Comparison of ENCODE assay signal across 8 mouse cellular contexts in the genomic region with DNA sequence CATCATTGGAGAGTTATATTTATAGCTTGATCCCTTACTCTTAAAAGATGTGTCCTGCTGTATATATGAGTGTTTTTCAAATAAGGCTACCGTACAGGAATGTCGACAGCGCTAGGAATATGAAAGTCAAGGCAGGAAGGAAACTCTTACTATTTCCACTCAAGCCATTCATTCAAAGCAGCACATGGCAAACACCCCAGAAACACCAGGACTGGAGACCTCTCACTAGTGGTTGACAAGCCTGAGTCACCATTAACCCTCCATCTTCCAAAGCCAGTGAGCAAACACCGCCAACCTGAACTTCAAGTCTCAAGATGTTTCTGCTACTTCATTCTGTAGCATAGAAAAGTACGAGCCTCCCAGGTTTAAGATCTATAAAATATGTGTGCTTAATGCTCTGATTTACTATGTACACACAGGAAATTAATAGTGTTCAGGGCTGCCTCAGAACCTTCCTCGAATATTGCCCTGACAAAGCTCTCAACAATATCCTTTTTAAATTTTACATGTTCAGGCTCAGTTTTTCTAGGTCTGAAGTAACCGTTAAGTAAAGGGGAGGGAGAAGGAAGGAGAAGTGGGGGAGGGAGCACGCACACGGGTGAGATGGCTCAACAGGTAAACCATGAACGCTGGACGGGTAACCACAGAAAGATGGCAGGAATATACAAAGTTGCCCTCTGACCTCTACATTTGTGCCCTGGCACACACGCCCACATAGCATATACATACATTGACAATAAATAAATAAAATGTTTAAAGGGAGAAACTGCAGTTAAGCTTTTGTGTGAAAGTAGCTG. TPM values are rescaled to one million over a fixed set of nuclear protein-coding genes. Genes with fewer than 3 reads are reported as not detected.
DNase-seq lines count a peak whose midpoint lies in the region; ATAC-seq and TF ChIP-seq lines count a peak whose summit lies in the region.
"Had no signal": no experiment of that assay in that cellular context is flagged by ENCODE, and none has a peak within 500 bp of the region (broad histone marks: within the 10 kb centered on the region; RNA-seq: fewer than 3 reads in every experiment).

No protein-coding gene starts in this region.

- H3K9me3 ChIP-seq in kidney, postnatal 0 days (replicated peaks; ENCODE audit: low read length), result no peaks in the 10 kb centered on the region
- H3K9me3 ChIP-seq in heart, embryonic 14.5 days (ENCODE audit: control insufficient read depth, low read length), result no peaks in the 10 kb centered on the region
- no peaks in the 10 kb centered on the region for H3K9me3 ChIP-seq in limb, embryonic 13.5 days
- H3K9me3 ChIP-seq in neural tube, embryonic 12.5 days, result no peaks in the 10 kb centered on the region

- ATAC-seq in kidney, postnatal 0 days (replicated peaks; ENCODE audit: low FRiP score, low read depth), result no peak
- no peak for ATAC-seq in heart, embryonic 14.5 days (ENCODE audit: insufficient number of reproducible peaks, insufficient read depth, low FRiP score, low read depth)
- ATAC-seq in limb, embryonic 13.5 days (ENCODE audit: low FRiP score, low read depth), result 0 out of 2 replicates have a peak, but pooled peaks have one; percentile 38
- no peak for ATAC-seq in neural tube, embryonic 12.5 days (ENCODE audit: low FRiP score, low read depth)
- no peak for ATAC-seq in erythroid progenitor cell, adult 5-6 weeks (replicated peaks; ENCODE audit: low FRiP score, poor library complexity, severe bottlenecking)

- no peak overlapping the region for H3K9ac ChIP-seq in kidney, postnatal 0 days (ENCODE audit: low read depth, low read length)
- peak overlapping the region; percentile 95 for H3K9ac ChIP-seq in heart, embryonic 14.5 days (ENCODE audit: low read length)
- H3K9ac ChIP-seq in limb, embryonic 13.5 days, result no peak overlapping the region
- H3K9ac ChIP-seq in neural tube, embryonic 12.5 days, result no peak overlapping the region

- H3K4me1 ChIP-seq in kidney, postnatal 0 days (replicated peaks; ENCODE audit: insufficient read depth, low read length), result no peaks in the 10 kb centered on the region
- peaks cover 9 to 22% of the 10 kb centered on the region in 2 experiments for H3K4me1 ChIP-seq in heart, embryonic 14.5 days (ENCODE audit: control insufficient read depth in 2 of 2, insufficient read depth in 2 of 2, low read length in 2 of 2)
- peaks cover 15% of the 10 kb centered on the region for H3K4me1 ChIP-seq in limb, embryonic 13.5 days
- H3K4me1 ChIP-seq in neural tube, embryonic 12.5 days, result peaks cover 5% of the 10 kb centered on the region; the same call in 1 of the 2 replicates

- H3K36me3 ChIP-seq in kidney, postnatal 0 days (ENCODE audit: insufficient read depth, low read length), result no peaks in the 10 kb centered on the region
- H3K36me3 ChIP-seq in heart, embryonic 14.5 days (ENCODE audit: control insufficient read depth, insufficient read depth, low read length), result no peaks in the 10 kb centered on the region
- no peaks in the 10 kb centered on the region for H3K36me3 ChIP-seq in limb, embryonic 13.5 days
- no peaks in the 10 kb centered on the region for H3K36me3 ChIP-seq in neural tube, embryonic 12.5 days

- peak overlapping the region; percentile 61 for H3K4me2 ChIP-seq in kidney, postnatal 0 days (ENCODE audit: low read length)
- peak overlapping the region; percentile 67 for H3K4me2 ChIP-seq in heart, embryonic 14.5 days (ENCODE audit: low read length)
- H3K4me2 ChIP-seq in limb, embryonic 13.5 days (replicated peaks), result peak overlapping the region; percentile 71
- H3K4me2 ChIP-seq in neural tube, embryonic 12.5 days (replicated peaks), result peak overlapping the region; percentile 52; the same call in 1 of the 2 replicates

- H3K27me3 ChIP-seq in kidney, postnatal 0 days (ENCODE audit: insufficient read depth, low read length), result no peaks in the 10 kb centered on the region
- no peaks in the 10 kb centered on the region for H3K27me3 ChIP-seq in heart, embryonic 14.5 days (ENCODE audit: control insufficient read depth, insufficient read depth, low read length)
- no peaks in the 10 kb centered on the region for H3K27me3 ChIP-seq in limb, embryonic 13.5 days
- no peaks in the 10 kb centered on the region for H3K27me3 ChIP-seq in neural tube, embryonic 12.5 days (replicated peaks)

- DNase-seq in kidney, postnatal 0 days (ENCODE audit: low spot score), result no peak
- DNase-seq in kidney, postnatal 36 days, result no peak
- DNase-seq in cerebellum, adult 11-12 months, result no peak
- DNase-seq: thymus, adult 18-20 months had no signal

- H3K4me3 ChIP-seq in kidney, postnatal 0 days (replicated peaks; ENCODE audit: low read depth, low read length), result peak overlapping the region; percentile 33; the same call in 1 of the 2 replicates
- peak overlapping the region; percentile 13 to 58; a peak in 3 of 4 replicates for H3K4me3 ChIP-seq in heart, embryonic 14.5 days (ENCODE audit: control insufficient read depth in 1 of 2, insufficient read depth in 1 of 2, low read depth in 1 of 2, low read length in 2 of 2)
- H3K4me3 ChIP-seq in limb, embryonic 13.5 days, result peak overlapping the region; percentile 40
- no peak overlapping the region for H3K4me3 ChIP-seq in neural tube, embryonic 12.5 days

- H3K27ac ChIP-seq in kidney, postnatal 0 days, result peak overlapping the region; percentile 58
- peak overlapping the region; percentile 87 to 99 for H3K27ac ChIP-seq in heart, embryonic 14.5 days (replicated peaks in 1 of 2; ENCODE audit: control insufficient read depth in 1 of 2, insufficient read depth in 1 of 2, low read depth in 2 of 2, low read length in 2 of 2)
- H3K27ac ChIP-seq in limb, embryonic 13.5 days, result no peak overlapping the region
- H3K27ac ChIP-seq in neural tube, embryonic 12.5 days, result no peak overlapping the region

- no peak for TF ChIP-seq CTCF in kidney, postnatal 0 days (IDR thresholded peaks at IDR 0.05; ENCODE audit: low read depth)

- WGBS in kidney, postnatal 0 days, result 60% methylated on average over 12 of the region's 12 CpGs
- 41% methylated on average over 12 of the region's 12 CpGs for WGBS in heart, embryonic 14.5 days
- 47% methylated on average over 12 of the region's 12 CpGs for WGBS in limb, embryonic 13.5 days
- WGBS in neural tube, embryonic 12.5 days, result 85% methylated on average over 12 of the region's 12 CpGs

RNA-seq across cellular contexts. Expression of gene Filip1, which starts 34.2 kb away (rescaled TPM):
- 5.3 and 5.9 TPM in 2 replicates for polyA plus RNA-seq in kidney, postnatal 0 days (2015; fragmentation: Nextera tagmentation; extraction: Ambion mirVana)
- polyA plus RNA-seq in heart, embryonic 14.5 days (2014; fragmentation: Nextera tagmentation; extraction: Ambion mirVana), result 33.9 and 39.3 TPM in 2 replicates
- 4.1 and 4.4 TPM in 2 replicates for polyA plus RNA-seq in limb, embryonic 13.5 days (2015; fragmentation: Nextera tagmentation; extraction: Ambion mirVana)
- polyA plus RNA-seq in neural tube, embryonic 12.5 days (2016; fragmentation: Nextera tagmentation; extraction: Ambion mirVana), result 3.5 and 4.0 TPM in 2 replicates
- total RNA-seq in erythroid progenitor cell, adult 5-6 weeks (2015; ENCODE audit: low replicate concordance), result not detected in 2 replicates
- not detected in 2 replicates for total RNA-seq in erythroid progenitor cell, adult 5-6 weeks (2017; ENCODE audit: low replicate concordance)

Comparison
In these comparisons a context has a peak if more than half of its experiments do, and no peak if none do; other contexts are left out.
1. H3K27ac ChIP-seq: peak in kidney, postnatal 0 days (single experiment) and heart, embryonic 14.5 days (2 of 2); none in limb, embryonic 13.5 days (single experiment) and neural tube, embryonic 12.5 days (single experiment).
2. Peak in every context shown above with its lines, with median percentiles within 50 percentile points of each other: H3K4me2 ChIP-seq.